In the genomic region with DNA sequence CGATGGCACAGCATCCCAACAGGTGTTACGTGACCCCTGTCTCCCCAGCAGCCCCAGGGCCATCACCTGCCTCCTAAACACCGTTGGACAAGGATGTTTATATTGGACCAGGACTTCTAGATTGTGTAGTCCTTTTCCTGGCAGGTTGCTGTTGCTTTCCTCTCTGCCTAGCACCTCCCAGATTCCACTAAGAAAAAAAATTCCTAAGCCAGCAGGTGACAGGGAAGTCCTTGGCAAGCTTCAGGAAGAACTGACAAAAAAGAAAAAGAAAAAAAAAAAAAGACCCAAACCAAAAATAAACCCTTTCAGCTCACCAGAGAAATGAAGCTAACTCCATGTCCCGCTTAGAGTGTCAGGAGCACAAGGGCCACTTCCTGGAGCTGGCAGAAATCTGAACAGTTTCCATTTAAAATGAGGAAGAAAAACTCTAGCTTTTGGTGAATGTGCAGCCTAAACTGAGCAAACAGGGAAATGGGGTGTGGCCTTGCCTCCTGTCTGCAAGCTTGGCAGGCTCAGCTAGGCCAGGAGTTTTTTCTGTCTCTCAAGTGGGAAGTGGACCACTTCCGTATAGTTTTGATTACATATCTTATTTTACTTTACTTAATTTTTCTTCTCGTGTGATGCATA, we compare ENCODE assay signal across 1 mouse cellular context.
A peak's percentile ranks its signal among the peaks of the same experiment; 100 is the strongest.
TF ChIP-seq lines count a peak whose summit lies in the region.

No protein-coding gene starts in this region.

TF ChIP-seq in MEL, 35 proteins besides CTCF, POLR2A, EP300 and RAD21:
- TF ChIP-seq ZMIZ1 (IDR thresholded peaks at IDR 0.05; ENCODE audit: low read depth, low read length) (no peak), ELF1 (IDR thresholded peaks at IDR 0.05; ENCODE audit: low read depth, low read length) (peak; percentile 59), ZNF384 (IDR thresholded peaks at IDR 0.05; ENCODE audit: low read depth, low read length) (peak; percentile 44; the same call in 1 of the 2 replicates), CHD1 (IDR thresholded peaks at IDR 0.05; ENCODE audit: low read depth, low read length) (no peak), UBTF (IDR thresholded peaks at IDR 0.05; ENCODE audit: borderline replicate concordance, insufficient read depth, low read depth, low read length) (no peak), RCOR1 (IDR thresholded peaks at IDR 0.05; ENCODE audit: low read depth, low read length) (peak; percentile 31; the same call in 1 of the 2 replicates), MYC (IDR thresholded peaks at IDR 0.05; ENCODE audit: low read depth, low read length) (no peak), NRF1 (IDR thresholded peaks at IDR 0.05; ENCODE audit: insufficient read depth, low read depth, low read length, poor library complexity, severe bottlenecking) (no peak), MAX (IDR thresholded peaks at IDR 0.05; ENCODE audit: low read length) (no peak)
